Mouse (Mus musculus): ENCODE results near the gene Rspo3. TPM values are rescaled to one million over a fixed set of nuclear protein-coding genes. Genes with fewer than 3 reads are reported as not detected.
A peak's percentile ranks its signal among the peaks of the same experiment; 100 is the strongest.

Gene Rspo3
- 20.4 and 21.6 TPM in 2 replicates for polyA plus RNA-seq (2014; fragmentation: Nextera tagmentation; extraction: Ambion mirVana)

- 0 out of 2 replicates have a peak, but pooled peaks cover 2% of the 10 kb centered on the region for H3K4me1 ChIP-seq (ENCODE audit: control insufficient read depth, insufficient read depth, low read length)
- ATAC-seq (replicated peaks; ENCODE audit: insufficient number of reproducible peaks, low FRiP score, low TSS enrichment): peak; percentile 67; the same call in 1 of the 2 replicates
- no peaks in the 10 kb centered on the region for H3K9me3 ChIP-seq (replicated peaks; ENCODE audit: control insufficient read depth, low read length)
- H3K36me3 ChIP-seq (ENCODE audit: control insufficient read depth, insufficient read depth, low read length): no peaks in the 10 kb centered on the region
- peak within 1 kb of the TSS; percentile 74 for H3K9ac ChIP-seq (ENCODE audit: low read depth, low read length)
- peak within 1 kb of the TSS; percentile 69 for H3K4me3 ChIP-seq (ENCODE audit: low read depth, low read length)
- WGBS (ENCODE audit: insufficient replicate concordance): under 1% methylated on average over 43 of the region's 44 CpGs
- H3K27ac ChIP-seq (ENCODE audit: low read depth, low read length): no peak within 1 kb of the TSS; the same call in 1 of the 2 replicates
- peak within 1 kb of the TSS; percentile 97 for H3K4me2 ChIP-seq
- peaks cover 15% of the 10 kb centered on the region for H3K27me3 ChIP-seq (ENCODE audit: control insufficient read depth, insufficient read depth, low read length)
Observed at GRCm38 (mm10) chr10:29535546-29536260, at the start of gene Rspo3. Gene Rspo3, minus strand, starts transcription at chr10:29535867.

GRCm38 (mm10) chr10:29581940-29582339 is 46.3 kb upstream of the Rspo3 start:
- Histone ChIP-seq H3K4me1 (ENCODE audit: control insufficient read depth, insufficient read depth, low read length) (no peaks in the 10 kb centered on the region), H3K27ac (ENCODE audit: low read depth, low read length) (no peak overlapping the region), H3K27me3 (ENCODE audit: control insufficient read depth, insufficient read depth, low read length) (no peaks in the 10 kb centered on the region), H3K36me3 (ENCODE audit: control insufficient read depth, insufficient read depth, low read length) (no peaks in the 10 kb centered on the region), H3K4me3 (ENCODE audit: low read depth, low read length) (no peak overlapping the region), H3K9me3 (replicated peaks; ENCODE audit: control insufficient read depth, low read length) (no peaks in the 10 kb centered on the region), H3K4me2 (no peak overlapping the region), H3K9ac (ENCODE audit: low read depth, low read length) (no peak overlapping the region)
- no peak for ATAC-seq (replicated peaks; ENCODE audit: insufficient number of reproducible peaks, low FRiP score, low TSS enrichment)
- WGBS (ENCODE audit: insufficient replicate concordance): 66% methylated on average over 3 of the region's 3 CpGs

- Histone ChIP-seq H3K4me1 (ENCODE audit: control insufficient read depth, insufficient read depth, low read length) (no peaks in the 10 kb centered on the region), H3K36me3 (ENCODE audit: control insufficient read depth, insufficient read depth, low read length) (no peaks in the 10 kb centered on the region), H3K9ac (ENCODE audit: low read depth, low read length) (no peak overlapping the region), H3K4me3 (ENCODE audit: low read depth, low read length) (no peak overlapping the region), H3K9me3 (replicated peaks; ENCODE audit: control insufficient read depth, low read length) (no peaks in the 10 kb centered on the region), H3K27me3 (ENCODE audit: control insufficient read depth, insufficient read depth, low read length) (no peaks in the 10 kb centered on the region), H3K4me2 (no peak overlapping the region), H3K27ac (ENCODE audit: low read depth, low read length) (no peak overlapping the region)
- WGBS (ENCODE audit: insufficient replicate concordance): 78% methylated on average over 3 of the region's 3 CpGs
- ATAC-seq (replicated peaks; ENCODE audit: insufficient number of reproducible peaks, low FRiP score, low TSS enrichment): no peak
Observed at GRCm38 (mm10) chr10:29581476-29581875, 45.8 kb upstream of the Rspo3 start.

- no peaks in the 10 kb centered on the region for H3K36me3 ChIP-seq (ENCODE audit: control insufficient read depth, insufficient read depth, low read length)
- H3K4me3 ChIP-seq (ENCODE audit: low read depth, low read length): no peak overlapping the region
- WGBS (ENCODE audit: insufficient replicate concordance): 63% methylated on average over 2 of the region's 2 CpGs
- H3K4me2 ChIP-seq: no peak overlapping the region
- no peaks in the 10 kb centered on the region for H3K9me3 ChIP-seq (replicated peaks; ENCODE audit: control insufficient read depth, low read length)
- H3K9ac ChIP-seq (ENCODE audit: low read depth, low read length): no peak overlapping the region
- H3K4me1 ChIP-seq (ENCODE audit: control insufficient read depth, insufficient read depth, low read length): no peaks in the 10 kb centered on the region
- no peak overlapping the region for H3K27ac ChIP-seq (ENCODE audit: low read depth, low read length)
- H3K27me3 ChIP-seq (ENCODE audit: control insufficient read depth, insufficient read depth, low read length): no peaks in the 10 kb centered on the region
- ATAC-seq (replicated peaks; ENCODE audit: insufficient number of reproducible peaks, low FRiP score, low TSS enrichment): no peak
Observed at GRCm38 (mm10) chr10:29555983-29556382, 20.3 kb upstream of the Rspo3 start.

- H3K4me1 ChIP-seq (ENCODE audit: control insufficient read depth, insufficient read depth, low read length): no peaks in the 10 kb centered on the region
- H3K4me2 ChIP-seq: no peak overlapping the region
- H3K9ac ChIP-seq (ENCODE audit: low read depth, low read length): no peak overlapping the region
- no peak overlapping the region for H3K4me3 ChIP-seq (ENCODE audit: low read depth, low read length)
- ATAC-seq (replicated peaks; ENCODE audit: insufficient number of reproducible peaks, low FRiP score, low TSS enrichment): no peak
- H3K9me3 ChIP-seq (replicated peaks; ENCODE audit: control insufficient read depth, low read length): no peaks in the 10 kb centered on the region
- no peak overlapping the region for H3K27ac ChIP-seq (ENCODE audit: low read depth, low read length)
- 34% methylated on average over 2 of the region's 2 CpGs for WGBS (ENCODE audit: insufficient replicate concordance)
- no peaks in the 10 kb centered on the region for H3K27me3 ChIP-seq (ENCODE audit: control insufficient read depth, insufficient read depth, low read length)
- H3K36me3 ChIP-seq (ENCODE audit: control insufficient read depth, insufficient read depth, low read length): no peaks in the 10 kb centered on the region
Observed at GRCm38 (mm10) chr10:29554365-29554764, 18.7 kb upstream of the Rspo3 start.

GRCm38 (mm10) chr10:29542982-29543381 is 7.3 kb upstream of the Rspo3 start:
- Histone ChIP-seq H3K27me3 (ENCODE audit: control insufficient read depth, insufficient read depth, low read length) (no peaks in the 10 kb centered on the region), H3K4me1 (ENCODE audit: control insufficient read depth, insufficient read depth, low read length) (0 out of 2 replicates have a peak, but pooled peaks cover 2% of the 10 kb centered on the region), H3K27ac (ENCODE audit: low read depth, low read length) (no peak overlapping the region), H3K4me3 (ENCODE audit: low read depth, low read length) (no peak overlapping the region), H3K9ac (ENCODE audit: low read depth, low read length) (no peak overlapping the region), H3K36me3 (ENCODE audit: control insufficient read depth, insufficient read depth, low read length) (no peaks in the 10 kb centered on the region), H3K9me3 (replicated peaks; ENCODE audit: control insufficient read depth, low read length) (no peaks in the 10 kb centered on the region), H3K4me2 (no peak overlapping the region)
- ATAC-seq (replicated peaks; ENCODE audit: insufficient number of reproducible peaks, low FRiP score, low TSS enrichment): no peak
- 70% methylated on average over 3 of the region's 3 CpGs for WGBS (ENCODE audit: insufficient replicate concordance)

- no peak overlapping the region for H3K9ac ChIP-seq (ENCODE audit: low read depth, low read length)
- H3K4me2 ChIP-seq: no peak overlapping the region
- H3K36me3 ChIP-seq (ENCODE audit: control insufficient read depth, insufficient read depth, low read length): no peaks in the 10 kb centered on the region
- no peak for ATAC-seq (replicated peaks; ENCODE audit: insufficient number of reproducible peaks, low FRiP score, low TSS enrichment)
- H3K4me1 ChIP-seq (ENCODE audit: control insufficient read depth, insufficient read depth, low read length): 0 out of 2 replicates have a peak, but pooled peaks cover 2% of the 10 kb centered on the region
- H3K4me3 ChIP-seq (ENCODE audit: low read depth, low read length): no peak overlapping the region
- H3K9me3 ChIP-seq (replicated peaks; ENCODE audit: control insufficient read depth, low read length): no peaks in the 10 kb centered on the region
- WGBS (ENCODE audit: insufficient replicate concordance): 31% methylated on average over 2 of the region's 2 CpGs
- peaks cover 2% of the 10 kb centered on the region; the same call in 1 of the 2 replicates for H3K27me3 ChIP-seq (ENCODE audit: control insufficient read depth, insufficient read depth, low read length)
- no peak overlapping the region for H3K27ac ChIP-seq (ENCODE audit: low read depth, low read length)
Observed at GRCm38 (mm10) chr10:29539516-29539915, 3.8 kb upstream of the Rspo3 start.

- no peak overlapping the region for H3K4me2 ChIP-seq
- no peak overlapping the region for H3K9ac ChIP-seq (ENCODE audit: low read depth, low read length)
- H3K9me3 ChIP-seq (replicated peaks; ENCODE audit: control insufficient read depth, low read length): no peaks in the 10 kb centered on the region
- H3K27me3 ChIP-seq (ENCODE audit: control insufficient read depth, insufficient read depth, low read length): peaks cover 9% of the 10 kb centered on the region
- H3K4me1 ChIP-seq (ENCODE audit: control insufficient read depth, insufficient read depth, low read length): 0 out of 2 replicates have a peak, but pooled peaks cover 2% of the 10 kb centered on the region
- H3K4me3 ChIP-seq (ENCODE audit: low read depth, low read length): no peak overlapping the region
- H3K27ac ChIP-seq (ENCODE audit: low read depth, low read length): no peak overlapping the region
- no peak for ATAC-seq (replicated peaks; ENCODE audit: insufficient number of reproducible peaks, low FRiP score, low TSS enrichment)
- H3K36me3 ChIP-seq (ENCODE audit: control insufficient read depth, insufficient read depth, low read length): no peaks in the 10 kb centered on the region
- WGBS (ENCODE audit: insufficient replicate concordance): 69% methylated on average over 2 of the region's 2 CpGs
Observed at GRCm38 (mm10) chr10:29538791-29539190, 3.1 kb upstream of the Rspo3 start.

GRCm38 (mm10) chr10:29534830-29535227 is 838 bp downstream of the Rspo3 start:
- Histone ChIP-seq H3K4me2 (peak overlapping the region; percentile 97), H3K27me3 (ENCODE audit: control insufficient read depth, insufficient read depth, low read length) (peaks cover 15% of the 10 kb centered on the region), H3K27ac (ENCODE audit: low read depth, low read length) (no peak overlapping the region), H3K9ac (ENCODE audit: low read depth, low read length) (peak overlapping the region; percentile 74), H3K36me3 (ENCODE audit: control insufficient read depth, insufficient read depth, low read length) (no peaks in the 10 kb centered on the region), H3K4me3 (ENCODE audit: low read depth, low read length) (peak overlapping the region; percentile 69), H3K9me3 (replicated peaks; ENCODE audit: control insufficient read depth, low read length) (no peaks in the 10 kb centered on the region), H3K4me1 (ENCODE audit: control insufficient read depth, insufficient read depth, low read length) (0 out of 2 replicates have a peak, but pooled peaks cover 2% of the 10 kb centered on the region)
- ATAC-seq (replicated peaks; ENCODE audit: insufficient number of reproducible peaks, low FRiP score, low TSS enrichment): no peak
- WGBS (ENCODE audit: insufficient replicate concordance): 1% methylated on average over 7 of the region's 7 CpGs

Data from heart, embryonic 11.5 days (tissue).